Mouse (Mus musculus): ENCODE results near the gene Gm3646. TPM values are rescaled to one million over a fixed set of nuclear protein-coding genes. Genes with fewer than 3 reads are reported as not detected.

Gene Gm3646
- polyA plus RNA-seq, 1 experiment from 2014 or later: 0.61 TPM

DNA sequence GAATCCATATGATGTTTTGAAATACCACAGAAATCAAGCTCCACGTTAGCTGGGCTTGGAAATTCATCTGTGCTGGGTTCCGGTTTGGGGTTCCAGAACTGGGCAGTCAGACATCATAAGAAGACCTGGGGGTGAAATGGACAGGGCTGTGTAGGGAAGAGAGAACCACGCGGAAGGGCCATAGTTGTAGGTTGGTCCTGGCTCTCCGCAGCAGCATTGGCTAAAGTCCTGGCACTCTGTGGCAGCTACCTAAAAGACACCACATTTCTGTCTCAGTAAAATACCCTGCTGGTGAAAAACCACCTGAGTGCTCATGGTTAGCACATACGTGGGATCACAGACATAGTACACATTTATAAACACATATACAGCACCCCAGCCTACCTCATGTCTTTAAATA, 343 bp downstream of the Gm3646 start:
- no peak overlapping the region for H3K4me2 ChIP-seq (ENCODE audit: low read depth, low read length)
- ATAC-seq (ENCODE audit: low read depth): no peak
- H3K9ac ChIP-seq (ENCODE audit: low read depth, low read length): no peak overlapping the region
- WGBS: 88% methylated on average over 6 of the region's 6 CpGs
- H3K4me1 ChIP-seq (ENCODE audit: control insufficient read depth, insufficient read depth, low read length): no peaks in the 10 kb centered on the region
- no peak overlapping the region for H3K4me3 ChIP-seq (ENCODE audit: low read depth, low read length)
- no peak overlapping the region for H3K27ac ChIP-seq (replicated peaks; ENCODE audit: low read depth, low read length)
- no peaks in the 10 kb centered on the region for H3K36me3 ChIP-seq (ENCODE audit: control insufficient read depth, insufficient read depth, low read length)
- DNase-seq (ENCODE audit: low spot score): no peak
- H3K9me3 ChIP-seq (ENCODE audit: control insufficient read depth, low read length): no peaks in the 10 kb centered on the region
- no peaks in the 10 kb centered on the region for H3K27me3 ChIP-seq (replicated peaks; ENCODE audit: control insufficient read depth, insufficient read depth, low read length)

DNA sequence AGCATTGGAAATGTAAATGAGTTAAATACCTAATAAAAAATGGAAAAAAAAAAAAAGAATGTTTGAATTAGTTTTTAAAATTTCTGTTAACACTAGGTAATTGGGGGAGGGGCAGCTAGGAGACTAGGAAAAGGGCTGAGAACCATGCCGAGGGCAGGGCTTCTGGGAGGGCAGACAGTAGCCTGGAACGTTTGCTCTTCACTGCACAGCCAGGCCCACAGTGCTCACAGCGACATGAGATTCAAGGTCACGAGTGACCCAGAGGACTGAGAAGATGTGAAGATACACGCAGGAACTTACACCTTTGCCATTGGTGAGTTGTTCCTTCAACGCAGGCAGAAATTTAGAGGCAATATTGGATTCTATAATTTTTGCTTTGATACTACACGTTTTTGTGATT, 2.2 kb downstream of the Gm3646 start:
- Histone ChIP-seq H3K27ac (replicated peaks; ENCODE audit: low read depth, low read length) (no peak overlapping the region), H3K36me3 (ENCODE audit: control insufficient read depth, insufficient read depth, low read length) (no peaks in the 10 kb centered on the region), H3K27me3 (replicated peaks; ENCODE audit: control insufficient read depth, insufficient read depth, low read length) (no peaks in the 10 kb centered on the region), H3K4me2 (ENCODE audit: low read depth, low read length) (no peak overlapping the region), H3K9ac (ENCODE audit: low read depth, low read length) (no peak overlapping the region), H3K4me1 (ENCODE audit: control insufficient read depth, insufficient read depth, low read length) (no peaks in the 10 kb centered on the region), H3K9me3 (ENCODE audit: control insufficient read depth, low read length) (no peaks in the 10 kb centered on the region), H3K4me3 (ENCODE audit: low read depth, low read length) (no peak overlapping the region)
- 81% methylated on average over 7 of the region's 7 CpGs for WGBS
- ATAC-seq (ENCODE audit: low read depth) (no peak), DNase-seq (ENCODE audit: low spot score) (no peak)

DNA sequence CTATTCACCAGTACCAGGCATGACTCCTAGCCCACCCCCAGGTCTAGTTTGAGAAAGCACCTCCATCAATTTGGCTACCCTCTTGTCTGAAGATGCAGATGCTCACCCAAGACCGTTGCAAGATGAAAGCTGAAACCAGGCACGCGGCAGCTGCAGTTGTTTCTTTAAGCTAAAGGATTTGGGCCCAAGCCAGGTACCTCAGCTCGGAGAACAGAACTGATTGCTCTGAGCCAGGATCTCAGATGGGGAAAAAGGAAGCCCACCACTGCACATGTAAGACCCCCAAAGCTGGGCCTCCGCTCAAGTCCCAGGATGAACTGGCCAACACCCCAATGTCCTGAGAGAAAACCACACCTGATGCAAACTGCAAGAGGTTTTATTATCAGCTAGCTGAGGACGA, 7.6 kb downstream of the Gm3646 start:
- ATAC-seq (ENCODE audit: low read depth): no peak
- H3K9me3 ChIP-seq (ENCODE audit: control insufficient read depth, low read length): no peaks in the 10 kb centered on the region; the same call in 1 of the 2 replicates
- H3K36me3 ChIP-seq (ENCODE audit: control insufficient read depth, insufficient read depth, low read length): no peaks in the 10 kb centered on the region
- no peak overlapping the region for H3K4me2 ChIP-seq (ENCODE audit: low read depth, low read length)
- H3K9ac ChIP-seq (ENCODE audit: low read depth, low read length): no peak overlapping the region
- 52% methylated on average over 6 of the region's 6 CpGs for WGBS
- no peaks in the 10 kb centered on the region for H3K4me1 ChIP-seq (ENCODE audit: control insufficient read depth, insufficient read depth, low read length)
- H3K27me3 ChIP-seq (replicated peaks; ENCODE audit: control insufficient read depth, insufficient read depth, low read length): no peaks in the 10 kb centered on the region
- no peak overlapping the region for H3K27ac ChIP-seq (replicated peaks; ENCODE audit: low read depth, low read length)
- no peak overlapping the region for H3K4me3 ChIP-seq (ENCODE audit: low read depth, low read length)
- peak; percentile 67 for DNase-seq (ENCODE audit: low spot score)

- no peak for ATAC-seq (ENCODE audit: low read depth)
- Histone ChIP-seq H3K36me3 (ENCODE audit: control insufficient read depth, insufficient read depth, low read length) (no peaks in the 10 kb centered on the region), H3K27me3 (replicated peaks; ENCODE audit: control insufficient read depth, insufficient read depth, low read length) (no peaks in the 10 kb centered on the region), H3K27ac (replicated peaks; ENCODE audit: low read depth, low read length) (no peak overlapping the region; the same call in 1 of the 2 replicates), H3K4me1 (ENCODE audit: control insufficient read depth, insufficient read depth, low read length) (no peaks in the 10 kb centered on the region), H3K9me3 (ENCODE audit: control insufficient read depth, low read length) (no peaks in the 10 kb centered on the region; the same call in 1 of the 2 replicates), H3K4me3 (ENCODE audit: low read depth, low read length) (no peak overlapping the region), H3K4me2 (ENCODE audit: low read depth, low read length) (no peak overlapping the region), H3K9ac (ENCODE audit: low read depth, low read length) (no peak overlapping the region)
- 65% methylated on average over 3 of the region's 3 CpGs for WGBS
- no peak for DNase-seq (ENCODE audit: low spot score)
Observed at GRCm38 (mm10) chr1:39796765-39797164, 8.4 kb downstream of the Gm3646 start.

DNA sequence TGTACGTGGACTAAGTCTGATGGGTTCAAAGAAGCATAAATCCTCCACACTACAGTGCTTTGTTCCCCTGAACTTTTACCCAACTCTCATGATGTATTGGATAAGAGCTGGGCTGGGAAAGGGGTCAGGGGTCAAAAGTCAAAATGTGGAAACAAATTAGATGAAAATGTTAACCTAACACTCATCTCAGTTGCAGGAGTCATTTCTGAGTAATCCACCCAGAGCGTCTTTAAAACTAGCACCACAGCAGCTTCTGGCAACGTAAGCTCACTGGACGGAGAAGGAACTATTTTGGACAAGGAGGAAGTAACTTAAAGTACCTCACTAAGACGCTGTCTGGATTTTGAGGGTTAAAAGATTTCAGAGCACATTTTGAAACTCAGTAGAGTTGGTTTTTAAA, 20.5 kb downstream of the Gm3646 start:
- DNase-seq (ENCODE audit: low spot score) (no peak), ATAC-seq (ENCODE audit: low read depth) (no peak)
- H3K4me1 ChIP-seq (ENCODE audit: control insufficient read depth, insufficient read depth, low read length): no peaks in the 10 kb centered on the region
- H3K4me2 ChIP-seq (ENCODE audit: low read depth, low read length): no peak overlapping the region
- WGBS: 79% methylated on average over 5 of the region's 5 CpGs
- no peaks in the 10 kb centered on the region for H3K27me3 ChIP-seq (replicated peaks; ENCODE audit: control insufficient read depth, insufficient read depth, low read length)
- H3K36me3 ChIP-seq (ENCODE audit: control insufficient read depth, insufficient read depth, low read length): no peaks in the 10 kb centered on the region
- H3K4me3 ChIP-seq (ENCODE audit: low read depth, low read length): no peak overlapping the region
- 0 out of 2 replicates have a peak, but pooled peaks cover 8% of the 10 kb centered on the region for H3K9me3 ChIP-seq (ENCODE audit: control insufficient read depth, low read length)
- no peak overlapping the region for H3K9ac ChIP-seq (ENCODE audit: low read depth, low read length)
- no peak overlapping the region for H3K27ac ChIP-seq (replicated peaks; ENCODE audit: low read depth, low read length)

DNA sequence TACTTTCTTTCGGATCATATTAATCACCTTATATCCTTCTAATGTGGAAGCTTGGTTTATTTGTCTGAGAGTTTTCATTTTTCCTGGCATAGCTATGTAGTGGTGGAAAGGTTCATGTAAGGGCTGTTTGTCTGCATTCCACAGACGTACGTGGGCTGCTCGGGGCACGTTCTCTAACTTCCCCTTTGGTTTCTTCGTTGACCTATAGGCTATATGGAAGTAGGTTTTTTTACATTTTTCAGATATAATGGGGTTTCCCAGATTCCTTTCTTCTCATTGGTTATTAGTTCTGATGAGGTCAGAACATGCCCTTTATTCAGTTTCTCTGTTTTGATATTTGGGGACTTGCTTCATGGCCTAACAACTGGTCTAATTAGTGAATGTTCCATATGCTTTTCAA, 23.3 kb downstream of the Gm3646 start:
- Histone ChIP-seq H3K27ac (replicated peaks; ENCODE audit: low read depth, low read length) (no peak overlapping the region), H3K9ac (ENCODE audit: low read depth, low read length) (no peak overlapping the region), H3K4me1 (ENCODE audit: control insufficient read depth, insufficient read depth, low read length) (no peaks in the 10 kb centered on the region), H3K4me3 (ENCODE audit: low read depth, low read length) (no peak overlapping the region), H3K9me3 (ENCODE audit: control insufficient read depth, low read length) (no peaks in the 10 kb centered on the region), H3K4me2 (ENCODE audit: low read depth, low read length) (no peak overlapping the region), H3K36me3 (ENCODE audit: control insufficient read depth, insufficient read depth, low read length) (no peaks in the 10 kb centered on the region), H3K27me3 (replicated peaks; ENCODE audit: control insufficient read depth, insufficient read depth, low read length) (no peaks in the 10 kb centered on the region)
- DNase-seq (ENCODE audit: low spot score) (no peak), ATAC-seq (ENCODE audit: low read depth) (no peak)
- 84% methylated on average over 6 of the region's 6 CpGs for WGBS

- WGBS: 86% methylated on average over 16 of the region's 16 CpGs
- H3K9ac ChIP-seq (ENCODE audit: low read depth, low read length): no peak overlapping the region
- no peaks in the 10 kb centered on the region for H3K27me3 ChIP-seq (replicated peaks; ENCODE audit: control insufficient read depth, insufficient read depth, low read length)
- DNase-seq (ENCODE audit: low spot score): no peak
- ATAC-seq (ENCODE audit: low read depth): no peak
- no peaks in the 10 kb centered on the region for H3K36me3 ChIP-seq (ENCODE audit: control insufficient read depth, insufficient read depth, low read length)
- H3K9me3 ChIP-seq (ENCODE audit: control insufficient read depth, low read length): no peaks in the 10 kb centered on the region
- no peak overlapping the region for H3K4me3 ChIP-seq (ENCODE audit: low read depth, low read length)
- H3K27ac ChIP-seq (replicated peaks; ENCODE audit: low read depth, low read length): no peak overlapping the region
- no peaks in the 10 kb centered on the region for H3K4me1 ChIP-seq (ENCODE audit: control insufficient read depth, insufficient read depth, low read length)
- H3K4me2 ChIP-seq (ENCODE audit: low read depth, low read length): no peak overlapping the region
Observed at GRCm38 (mm10) chr1:39779111-39779980, 25.8 kb downstream of the Gm3646 start.

DNA sequence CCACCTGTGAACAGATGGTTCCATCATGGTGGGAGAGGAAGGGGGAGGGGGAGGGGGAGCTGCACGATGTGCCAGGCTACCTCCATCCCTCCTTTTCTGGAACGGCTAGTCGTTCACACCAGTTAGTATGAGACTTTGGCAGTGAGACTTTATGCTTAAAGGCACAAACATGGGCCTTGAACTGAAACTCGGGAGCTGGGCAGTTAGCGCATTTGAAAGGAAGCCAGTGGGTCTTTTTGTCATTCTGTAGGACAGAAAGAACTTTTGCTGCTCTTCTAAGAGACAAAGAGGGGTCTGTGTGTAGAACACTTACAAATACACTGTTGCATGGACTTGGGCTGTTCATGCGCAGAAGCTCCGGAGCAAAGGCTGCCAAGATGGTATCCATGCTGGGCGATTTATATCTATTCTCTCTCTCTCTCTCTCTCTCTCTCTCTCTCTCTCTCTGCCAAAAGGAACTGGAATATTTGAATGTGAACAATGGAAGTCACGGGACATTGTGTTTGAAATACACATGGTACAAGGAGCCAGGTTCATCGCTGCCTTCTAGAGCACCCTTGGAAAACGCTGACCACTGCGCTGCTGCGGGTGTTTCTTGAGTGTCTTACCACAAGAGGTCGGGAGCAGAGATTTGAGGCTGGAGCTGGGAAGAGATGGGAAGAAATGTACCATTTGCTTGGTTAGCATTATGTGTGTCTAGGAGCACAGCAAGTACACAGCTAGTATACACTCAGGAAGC, 31.0 kb downstream of the Gm3646 start:
- Histone ChIP-seq H3K9ac (ENCODE audit: low read depth, low read length) (no peak overlapping the region), H3K9me3 (ENCODE audit: control insufficient read depth, low read length) (no peaks in the 10 kb centered on the region), H3K27ac (replicated peaks; ENCODE audit: low read depth, low read length) (no peak overlapping the region), H3K36me3 (ENCODE audit: control insufficient read depth, insufficient read depth, low read length) (no peaks in the 10 kb centered on the region), H3K4me1 (ENCODE audit: control insufficient read depth, insufficient read depth, low read length) (no peaks in the 10 kb centered on the region), H3K27me3 (replicated peaks; ENCODE audit: control insufficient read depth, insufficient read depth, low read length) (no peaks in the 10 kb centered on the region), H3K4me3 (ENCODE audit: low read depth, low read length) (no peak overlapping the region), H3K4me2 (ENCODE audit: low read depth, low read length) (no peak overlapping the region)
- WGBS: 76% methylated on average over 14 of the region's 14 CpGs
- ATAC-seq (ENCODE audit: low read depth) (no peak), DNase-seq (ENCODE audit: low spot score) (no peak)
